Mouse (Mus musculus) liver, postnatal 0 days (tissue): Measurements from ENCODE around the gene Drd3. TPM values are rescaled to one million over a fixed set of nuclear protein-coding genes. Genes with fewer than 3 reads are reported as not detected.
A peak's percentile ranks its signal among the peaks of the same experiment; 100 is the strongest.

Source experiments
- ATAC-seq: fragments of 200-750 bp; cut with Nextera tagmentation; 2 replicates; pipeline ENCODE4 v1.8.0; 2017; ENCODE audit warnings: mild to moderate bottlenecking, moderate library complexity
- DNase-seq: peaks from one replicate; pipeline ENCODE4 v3.0.0-alpha.2; 2016
- H3K27ac ChIP-seq: fragments of 300-500 bp; sonication (generic); 2 replicates; pipeline ENCODE4 v1.5.1; 2014; ENCODE audit warnings: antibody characterized with exemption, moderate library complexity, mild to moderate bottlenecking, low read depth
- H3K27me3 ChIP-seq: fragments of 300-500 bp; sonication (generic); 2 replicates; pipeline ENCODE4 v1.6.1; 2014; ENCODE audit warnings: low read length, control low read depth, mixed read lengths; ENCODE audit not compliant: insufficient read depth
- H3K36me3 ChIP-seq: fragments of 300-500 bp; sonication (generic); replicated peaks from 2 replicates; pipeline ENCODE4 v1.6.1; 2014; ENCODE audit warnings: mild to moderate bottlenecking, control low read depth, low read length, moderate library complexity, mixed read lengths; ENCODE audit not compliant: insufficient read depth
- H3K4me1 ChIP-seq: fragments of 300-500 bp; sonication (generic); 2 replicates; pipeline ENCODE4 v1.6.1; 2014; ENCODE audit warnings: antibody characterized with exemption, mild to moderate bottlenecking, control low read depth; ENCODE audit not compliant: insufficient read depth
- H3K4me2 ChIP-seq: fragments of 300-500 bp; sonication (generic); 2 replicates; pipeline ENCODE4 v1.6.1; 2014; ENCODE audit warnings: low read depth, mild to moderate bottlenecking, low read length, moderate library complexity, mixed read lengths
- H3K4me3 ChIP-seq: fragments of 300-500 bp; sonication (generic); 2 replicates; pipeline ENCODE4 v1.5.1; 2014; ENCODE audit warnings: low read depth, low read length
- H3K9ac ChIP-seq: fragments of 300-500 bp; sonication (generic); replicated peaks from 2 replicates; pipeline ENCODE4 v1.6.1; 2014; ENCODE audit warnings: mild to moderate bottlenecking, moderate library complexity
- H3K9me3 ChIP-seq: fragments of 300-500 bp; sonication (generic); 2 replicates; pipeline ENCODE4 v1.6.1; 2016; ENCODE audit warnings: mild to moderate bottlenecking, control low read depth, low read length, mixed read lengths
- CTCF ChIP-seq: sonication (generic); IDR thresholded peaks from 2 replicates; pipeline ENCODE4 v1.5.1; 2016; ENCODE audit warnings: antibody characterized with exemption, low read depth
- EP300 ChIP-seq: IDR thresholded peaks from 2 replicates; pipeline ENCODE4 v1.6.1; 2016; ENCODE audit warnings: antibody characterized with exemption, low read depth, mild to moderate bottlenecking
- WGBS: fragments of 180-500 bp; shearing (Covaris S2); extraction: QIAGEN DNeasy Blood & Tissue Kit; methylation state at CpG from one replicate; pipeline ENCODE4 v1.1.7; 2014; ENCODE audit not compliant: insufficient replicate concordance; 5-methylcytosine and 5-hydroxymethylcytosine counted together
- polyA plus RNA-seq: library from polyadenylated mRNA; unstranded; fragments of >200 nt; fragmentation: Nextera tagmentation; extraction: Ambion mirVana; gene quantifications from 2 replicates; pipeline ENCODE4 v1.2.1, GENCODE M21; 2015

The Drd3 gene
- not detected in 2 replicates for polyA plus RNA-seq

GRCm38 (mm10) chr16:43753751-43754150 is at the start of gene Drd3:
TSS of gene Drd3 (plus strand) at chr16:43754026.
- no peak within 1 kb of the TSS for H3K27ac ChIP-seq
- no peaks in the 10 kb centered on the region for H3K9me3 ChIP-seq
- ATAC-seq (no peak), DNase-seq (no peak)
- no peak within 1 kb of the TSS for H3K4me3 ChIP-seq
- TF ChIP-seq CTCF: no peak
- H3K27me3 ChIP-seq: no peaks in the 10 kb centered on the region
- WGBS: 10% methylated on average over 7 of the region's 7 CpGs
- no peaks in the 10 kb centered on the region for H3K4me1 ChIP-seq
- H3K4me2 ChIP-seq: no peak within 1 kb of the TSS
- H3K9ac ChIP-seq: no peak within 1 kb of the TSS
- H3K36me3 ChIP-seq: no peaks in the 10 kb centered on the region

- H3K4me2 ChIP-seq: no peak overlapping the region
- H3K4me3 ChIP-seq: no peak overlapping the region
- TF ChIP-seq EP300 (no peak), CTCF (no peak)
- ATAC-seq: no peak
- no peak overlapping the region for H3K9ac ChIP-seq
- no peak for DNase-seq
- no peaks in the 10 kb centered on the region for H3K4me1 ChIP-seq
- H3K9me3 ChIP-seq: no peaks in the 10 kb centered on the region
- no peaks in the 10 kb centered on the region for H3K36me3 ChIP-seq
- H3K27ac ChIP-seq: no peak overlapping the region
- 65% methylated on average over 13 of the region's 13 CpGs for WGBS
- H3K27me3 ChIP-seq: no peaks in the 10 kb centered on the region
Observed at GRCm38 (mm10) chr16:43708335-43709061, 45.3 kb upstream of the Drd3 start.

DNA sequence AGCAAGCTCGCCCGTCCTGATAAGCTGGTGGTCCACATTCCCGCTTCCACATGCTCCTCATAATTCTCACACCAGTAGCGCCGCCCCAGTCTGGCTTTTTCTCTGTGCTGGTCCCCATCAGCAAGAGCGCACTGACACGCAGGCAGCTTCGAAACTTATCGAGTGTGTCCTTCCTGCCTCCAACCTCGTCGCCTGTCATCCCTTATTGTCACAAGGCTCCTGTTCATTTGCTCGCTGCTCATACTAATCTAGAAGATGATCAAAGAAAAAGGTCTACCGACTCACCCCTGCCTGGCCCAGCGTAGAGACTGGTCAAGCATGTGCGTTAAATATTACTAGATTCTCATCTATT is 44.8 kb upstream of the Drd3 start:
- Histone ChIP-seq H3K4me3 (no peak overlapping the region), H3K4me1 (no peaks in the 10 kb centered on the region), H3K27me3 (no peaks in the 10 kb centered on the region), H3K36me3 (no peaks in the 10 kb centered on the region), H3K9me3 (no peaks in the 10 kb centered on the region), H3K4me2 (peak overlapping the region; percentile 47; the same call in 1 of the 2 replicates), H3K27ac (no peak overlapping the region), H3K9ac (no peak overlapping the region)
- no peak for DNase-seq
- ATAC-seq: no peak
- WGBS: 66% methylated on average over 15 of the region's 15 CpGs
- TF ChIP-seq EP300: no peak
- no peak for TF ChIP-seq CTCF

- no peaks in the 10 kb centered on the region for H3K27me3 ChIP-seq
- H3K27ac ChIP-seq: no peak overlapping the region
- TF ChIP-seq EP300 (no peak), CTCF (no peak)
- H3K4me2 ChIP-seq: peak overlapping the region; percentile 47
- ATAC-seq: no peak
- DNase-seq: no peak
- H3K9me3 ChIP-seq: no peaks in the 10 kb centered on the region
- H3K4me3 ChIP-seq: peak overlapping the region; percentile 26; the same call in 1 of the 2 replicates
- no peak overlapping the region for H3K9ac ChIP-seq
- H3K36me3 ChIP-seq: no peaks in the 10 kb centered on the region
- H3K4me1 ChIP-seq: no peaks in the 10 kb centered on the region
- WGBS: 34% methylated on average over 9 of the region's 9 CpGs
Observed at GRCm38 (mm10) chr16:43709432-43710133, 44.2 kb upstream of the Drd3 start.

DNA sequence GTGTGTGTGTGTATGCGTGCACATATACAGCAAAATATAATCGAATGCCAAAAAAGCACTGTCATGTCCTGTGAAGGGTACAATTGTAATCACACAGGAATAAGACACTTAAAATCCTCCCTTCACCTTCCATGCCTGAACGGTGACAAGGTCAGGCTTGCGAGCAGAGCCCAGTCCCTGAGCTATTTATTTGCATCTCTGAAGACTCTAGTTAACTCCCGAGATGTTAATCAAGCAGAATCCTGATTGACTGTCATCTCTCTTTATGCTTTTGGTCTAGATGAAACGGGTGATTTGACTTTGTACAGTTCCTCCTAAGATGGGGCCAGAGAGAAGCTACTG is 43.7 kb upstream of the Drd3 start:
- Histone ChIP-seq H3K4me2 (peak overlapping the region; percentile 47), H3K9ac (no peak overlapping the region), H3K27me3 (no peaks in the 10 kb centered on the region), H3K4me3 (no peak overlapping the region), H3K36me3 (no peaks in the 10 kb centered on the region), H3K27ac (no peak overlapping the region), H3K4me1 (no peaks in the 10 kb centered on the region), H3K9me3 (no peaks in the 10 kb centered on the region)
- 55% methylated on average over 6 of the region's 6 CpGs for WGBS
- DNase-seq (no peak), ATAC-seq (no peak)
- no peak for TF ChIP-seq EP300
- TF ChIP-seq CTCF: no peak

- DNase-seq (no peak), ATAC-seq (no peak)
- Histone ChIP-seq H3K9ac (no peak overlapping the region), H3K27me3 (no peaks in the 10 kb centered on the region), H3K4me2 (no peak overlapping the region), H3K36me3 (no peaks in the 10 kb centered on the region), H3K9me3 (no peaks in the 10 kb centered on the region), H3K27ac (no peak overlapping the region), H3K4me3 (no peak overlapping the region), H3K4me1 (no peaks in the 10 kb centered on the region)
- TF ChIP-seq CTCF (no peak), EP300 (no peak)
- WGBS: 73% methylated on average over 11 of the region's 11 CpGs
Observed at GRCm38 (mm10) chr16:43710651-43711050, 43.2 kb upstream of the Drd3 start.
